Mouse (Mus musculus) midbrain, embryonic 14.5 days (tissue): ENCODE measurements around the gene Tbr1. TPM values are rescaled to one million over a fixed set of nuclear protein-coding genes. Genes with fewer than 3 reads are reported as not detected.

ENCODE experiments used
- ATAC-seq: fragments of 200-750 bp; cut with Nextera tagmentation; 2 replicates; pipeline ENCODE4 v1.8.0; 2017; ENCODE audit warnings: moderate number of reproducible peaks, moderate library complexity; ENCODE audit not compliant: low FRiP score, low TSS enrichment
- DNase-seq: peaks from one replicate; pipeline ENCODE4 v3.0.0-alpha.2; 2015
- H3K27ac ChIP-seq: fragments of 300-500 bp; sonication (generic); replicated peaks from 2 replicates; pipeline ENCODE4 v1.5.1; 2014; ENCODE audit warnings: mild to moderate bottlenecking, low read depth, low read length, moderate library complexity
- H3K27me3 ChIP-seq: fragments of 300-500 bp; sonication (generic); 2 replicates; pipeline ENCODE4 v1.6.1; 2014; ENCODE audit warnings: low read length, control low read depth, mixed read lengths; ENCODE audit not compliant: control insufficient read depth, insufficient read depth
- H3K36me3 ChIP-seq: fragments of 300-500 bp; sonication (generic); 2 replicates; pipeline ENCODE4 v1.6.1; 2014; ENCODE audit warnings: low read length, control low read depth; ENCODE audit not compliant: control insufficient read depth, insufficient read depth
- H3K4me1 ChIP-seq: fragments of 300-500 bp; sonication (generic); 2 replicates; pipeline ENCODE4 v1.6.1; 2014; ENCODE audit warnings: mild to moderate bottlenecking, antibody characterized with exemption, low read length, control low read depth; ENCODE audit not compliant: control insufficient read depth, insufficient read depth
- H3K4me2 ChIP-seq: fragments of 300-500 bp; sonication (generic); 2 replicates; pipeline ENCODE4 v1.6.1; 2014; ENCODE audit warnings: mild to moderate bottlenecking, low read length, moderate library complexity
- H3K4me3 ChIP-seq: fragments of 300-500 bp; sonication (generic); replicated peaks from 2 replicates; pipeline ENCODE4 v1.5.1; 2014; ENCODE audit warnings: low read depth, low read length
- H3K9ac ChIP-seq: fragments of 300-500 bp; sonication (generic); replicated peaks from 2 replicates; pipeline ENCODE4 v1.6.1; 2014; ENCODE audit warnings: mild to moderate bottlenecking, low read length, moderate library complexity
- H3K9me3 ChIP-seq: fragments of 300-500 bp; sonication (generic); 2 replicates; pipeline ENCODE4 v1.6.1; 2016; ENCODE audit warnings: low read length, control low read depth, mixed read lengths; ENCODE audit not compliant: control insufficient read depth
- WGBS: fragments of 180-500 bp; shearing (Covaris S2); extraction: QIAGEN DNeasy Blood & Tissue Kit; methylation state at CpG from one replicate; pipeline ENCODE4 v1.1.7; 2014; 5-methylcytosine and 5-hydroxymethylcytosine counted together
- polyA plus RNA-seq: library from polyadenylated mRNA; unstranded; fragments of >200 nt; fragmentation: Nextera tagmentation; extraction: Ambion mirVana; gene quantifications from 2 replicates; pipeline ENCODE4 v1.2.1, GENCODE M21; 2014

Tbr1 gene
- polyA plus RNA-seq, 1 experiment from 2014 or later, result 1.1 TPM

- Histone ChIP-seq H3K9ac (no peak overlapping the region), H3K9me3 (no peaks in the 10 kb centered on the region), H3K4me1 (peaks cover 19% of the 10 kb centered on the region; the same call in 1 of the 2 replicates), H3K27ac (no peak overlapping the region), H3K27me3 (peaks cover 97% of the 10 kb centered on the region), H3K4me3 (no peak overlapping the region), H3K4me2 (no peak overlapping the region), H3K36me3 (no peaks in the 10 kb centered on the region)
- 4% methylated on average over 1 of the region's 1 CpGs for WGBS
- ATAC-seq (no peak), DNase-seq (no peak)
Observed at GRCm38 (mm10) chr2:61809381-61809780, 6.7 kb downstream of the Tbr1 start.

- no peak overlapping the region for H3K27ac ChIP-seq
- WGBS, result 10% methylated on average over 4 of the region's 4 CpGs
- no peak overlapping the region for H3K4me2 ChIP-seq
Observed at GRCm38 (mm10) chr2:61810751-61811150, 8.0 kb downstream of the Tbr1 start.

GRCm38 (mm10) chr2:61811163-61811506, 8.4 kb downstream of the Tbr1 start:
- H3K9ac ChIP-seq, result no peak overlapping the region
- H3K27ac ChIP-seq, result no peak overlapping the region
- peak overlapping the region; percentile 45 for H3K4me3 ChIP-seq
- no peaks in the 10 kb centered on the region for H3K9me3 ChIP-seq
- 5% methylated on average over 8 of the region's 8 CpGs for WGBS
- ATAC-seq (no peak), DNase-seq (no peak)
- peaks cover 87% of the 10 kb centered on the region for H3K27me3 ChIP-seq
- H3K4me1 ChIP-seq, result 0 out of 2 replicates have a peak, but pooled peaks cover 16% of the 10 kb centered on the region
- peak overlapping the region; percentile 88 for H3K4me2 ChIP-seq
- no peaks in the 10 kb centered on the region for H3K36me3 ChIP-seq

More at GRCm38 (mm10) chr2:61810751-61811150, 8.0 kb downstream of the Tbr1 start:
- Histone ChIP-seq H3K9me3 (no peaks in the 10 kb centered on the region), H3K27me3 (peaks cover 91% of the 10 kb centered on the region), H3K4me1 (0 out of 2 replicates have a peak, but pooled peaks cover 13% of the 10 kb centered on the region), H3K36me3 (no peaks in the 10 kb centered on the region), H3K9ac (no peak overlapping the region), H3K4me3 (no peak overlapping the region)
- no peak for ATAC-seq
- DNase-seq, result peak; percentile 19

GRCm38 (mm10) chr2:61811507-61812421, 9.0 kb downstream of the Tbr1 start:
- H3K9me3 ChIP-seq, result no peaks in the 10 kb centered on the region
- peak overlapping the region; percentile 45 for H3K4me3 ChIP-seq
- no peak overlapping the region for H3K27ac ChIP-seq
- no peaks in the 10 kb centered on the region for H3K36me3 ChIP-seq
- peak overlapping the region; percentile 50 for H3K9ac ChIP-seq
- under 1% methylated on average over 121 of the region's 121 CpGs for WGBS
- 0 out of 2 replicates have a peak, but pooled peaks cover 16% of the 10 kb centered on the region for H3K4me1 ChIP-seq
- H3K4me2 ChIP-seq, result peak overlapping the region; percentile 88
- H3K27me3 ChIP-seq, result peaks cover 85% of the 10 kb centered on the region
- ATAC-seq (peak; percentile 62), DNase-seq (peak; percentile 76)

- Histone ChIP-seq H3K9ac (no peak overlapping the region; the same call in 1 of the 2 replicates), H3K4me2 (peak overlapping the region; percentile 88), H3K27ac (no peak overlapping the region), H3K4me3 (peak overlapping the region; percentile 45), H3K36me3 (no peaks in the 10 kb centered on the region), H3K9me3 (no peaks in the 10 kb centered on the region), H3K27me3 (peaks cover 79% of the 10 kb centered on the region), H3K4me1 (0 out of 2 replicates have a peak, but pooled peaks cover 16% of the 10 kb centered on the region)
- DNase-seq (peak; percentile 32), ATAC-seq (no peak)
- WGBS, result 4% methylated on average over 12 of the region's 12 CpGs
Observed at GRCm38 (mm10) chr2:61812536-61812935, 9.8 kb downstream of the Tbr1 start.

- peak; percentile 38 for DNase-seq
- H3K4me2 ChIP-seq, result no peak overlapping the region
- H3K9ac ChIP-seq, result no peak overlapping the region
- WGBS, result 4% methylated on average over 6 of the region's 6 CpGs
- peaks cover 73% of the 10 kb centered on the region for H3K27me3 ChIP-seq
- no peaks in the 10 kb centered on the region for H3K9me3 ChIP-seq
- no peak overlapping the region for H3K27ac ChIP-seq
- ATAC-seq, result no peak
- H3K4me3 ChIP-seq, result no peak overlapping the region
- H3K4me1 ChIP-seq, result 0 out of 2 replicates have a peak, but pooled peaks cover 16% of the 10 kb centered on the region
- H3K36me3 ChIP-seq, result no peaks in the 10 kb centered on the region
Observed at GRCm38 (mm10) chr2:61813106-61813505, 10.4 kb downstream of the Tbr1 start.

GRCm38 (mm10) chr2:61813521-61813920, 10.8 kb downstream of the Tbr1 start:
- peaks cover 72% of the 10 kb centered on the region for H3K27me3 ChIP-seq
- ATAC-seq (no peak), DNase-seq (peak; percentile 30)
- no peaks in the 10 kb centered on the region for H3K9me3 ChIP-seq
- 0 out of 2 replicates have a peak, but pooled peaks cover 16% of the 10 kb centered on the region for H3K4me1 ChIP-seq
- no peak overlapping the region for H3K27ac ChIP-seq
- H3K9ac ChIP-seq, result no peak overlapping the region
- H3K4me3 ChIP-seq, result no peak overlapping the region
- no peak overlapping the region for H3K4me2 ChIP-seq
- 14% methylated on average over 1 of the region's 1 CpGs for WGBS
- H3K36me3 ChIP-seq, result no peaks in the 10 kb centered on the region

- Histone ChIP-seq H3K4me1 (0 out of 2 replicates have a peak, but pooled peaks cover 16% of the 10 kb centered on the region), H3K27me3 (peaks cover 60% of the 10 kb centered on the region), H3K36me3 (no peaks in the 10 kb centered on the region), H3K4me2 (peak overlapping the region; percentile 85), H3K4me3 (peak overlapping the region; percentile 42), H3K9ac (peak overlapping the region; percentile 62), H3K9me3 (no peaks in the 10 kb centered on the region), H3K27ac (peak overlapping the region; percentile 81)
- WGBS, result 1% methylated on average over 43 of the region's 50 CpGs
- ATAC-seq (peak; percentile 82), DNase-seq (peak; percentile 82)
Observed at GRCm38 (mm10) chr2:61814548-61815473, 12.1 kb downstream of the Tbr1 start.
